Mouse (Mus musculus): Measurements from ENCODE around the gene Grin3b.

GRCm38 (mm10) chr10:80025463-80025862, 54.9 kb downstream of the Grin3b start:
- no peak for TF ChIP-seq CTCF (IDR thresholded peaks at IDR 0.05; ENCODE audit: low read depth)
- TF ChIP-seq EP300 (IDR thresholded peaks at IDR 0.05; ENCODE audit: low read depth), result no peak

Data from liver, embryonic 14.5 days (tissue).